Comparison of ENCODE assay signal across 22 mouse cellular contexts in genomic region chr8:90514191-90514590, GRCm38 (mm10).
A peak's percentile ranks its signal among the peaks of the same experiment; 100 is the strongest.
DNase-seq lines count a peak whose midpoint lies in the region; ATAC-seq and TF ChIP-seq lines count a peak whose summit lies in the region.
"Had no signal": no experiment of that assay in that cellular context is flagged by ENCODE, and none has a peak within 500 bp of the region (broad histone marks: within the 10 kb centered on the region; RNA-seq: fewer than 3 reads in every experiment).

No protein-coding gene starts in this region.

- no peak for ATAC-seq in neural tube, embryonic 13.5 days (ENCODE audit: low read depth)
- ATAC-seq: forebrain, embryonic 14.5 days; forebrain, embryonic 16.5 days had no signal

- no peaks in the 10 kb centered on the region for H3K9me3 ChIP-seq in neural tube, embryonic 13.5 days
- H3K9me3 ChIP-seq: embryonic facial prominence, embryonic 13.5 days; embryonic facial prominence, embryonic 15.5 days; forebrain, embryonic 10.5 days; forebrain, embryonic 12.5 days had no signal

- WGBS in neural tube, embryonic 13.5 days = 74% methylated on average over 3 of the region's 3 CpGs

- H3K4me1 ChIP-seq in neural tube, embryonic 13.5 days (replicated peaks) = peaks cover 25% of the 10 kb centered on the region
- H3K4me1 ChIP-seq: embryonic facial prominence, embryonic 13.5 days; embryonic facial prominence, embryonic 15.5 days had no signal

- H3K4me2 ChIP-seq in neural tube, embryonic 13.5 days = no peak overlapping the region
- H3K4me2 ChIP-seq: embryonic facial prominence, embryonic 13.5 days; embryonic facial prominence, embryonic 15.5 days; forebrain, embryonic 12.5 days had no signal

- H3K4me3 ChIP-seq in layer of hippocampus, adult 2 months = no peak overlapping the region
- H3K4me3 ChIP-seq in neural tube, embryonic 13.5 days = no peak overlapping the region
- H3K4me3 ChIP-seq: embryonic facial prominence, embryonic 13.5 days; embryonic facial prominence, embryonic 15.5 days; erythroblast, embryonic 14.5 days; forebrain, embryonic 10.5 days; forebrain, embryonic 12.5 days had no signal

- no peaks in the 10 kb centered on the region for H3K36me3 ChIP-seq in neural tube, embryonic 13.5 days
- H3K36me3 ChIP-seq: embryonic facial prominence, embryonic 13.5 days; embryonic facial prominence, embryonic 15.5 days; forebrain, embryonic 10.5 days; forebrain, embryonic 12.5 days had no signal

- peak; percentile 26 to 45 for DNase-seq in cerebellum, postnatal 14 days
- DNase-seq in cerebellum, adult 11 months = no peak
- DNase-seq in layer of hippocampus, adult 2 months (ENCODE audit: low spot score in 2 of 2) = no peak
- no peak for DNase-seq in layer of hippocampus, postnatal 25 days (ENCODE audit: extremely low spot score in 1 of 2, low spot score in 1 of 2)
- DNase-seq in neural tube, embryonic 10.5 days (ENCODE audit: extremely low spot score, low spot score) = no peak
- DNase-seq in liver = no peak
- DNase-seq: adrenal gland, adult 2 months; adrenal gland, postnatal 10 days; adrenal gland, postnatal 25 days; cerebellum, adult 11-12 months; cerebellum, adult 8-10 months; cerebellum, adult 9-11 months; cerebellum, postnatal 36 days; embryo, embryonic 11 days had no signal

- no peak overlapping the region for H3K9ac ChIP-seq in neural tube, embryonic 13.5 days
- H3K9ac ChIP-seq: embryonic facial prominence, embryonic 13.5 days; embryonic facial prominence, embryonic 15.5 days; forebrain, embryonic 12.5 days had no signal

- H3K27me3 ChIP-seq in neural tube, embryonic 13.5 days = no peaks in the 10 kb centered on the region
- H3K27me3 ChIP-seq: embryonic facial prominence, embryonic 13.5 days; forebrain, embryonic 12.5 days had no signal

- H3K27ac ChIP-seq in layer of hippocampus, adult 2 months = peak overlapping the region; percentile 89
- peak overlapping the region; percentile 66 for H3K27ac ChIP-seq in neural tube, embryonic 13.5 days (replicated peaks)
- H3K27ac ChIP-seq: embryonic facial prominence, embryonic 13.5 days; embryonic facial prominence, embryonic 15.5 days; forebrain, embryonic 10.5 days; forebrain, embryonic 12.5 days had no signal

- TF ChIP-seq CTCF in layer of hippocampus, adult 2 months (conservative IDR thresholded peaks at IDR 0.05) = no peak

Comparison
In these comparisons a context has a peak if more than half of its experiments do, and no peak if none do; other contexts are left out.
1. DNase-seq: peak in cerebellum, postnatal 14 days (2 of 2); none in cerebellum, adult 11 months (single experiment), layer of hippocampus, adult 2 months (0 of 2), layer of hippocampus, postnatal 25 days (0 of 2), neural tube, embryonic 10.5 days (single experiment) and liver (single experiment).